Mouse (Mus musculus): Measurements from ENCODE around the gene Tanc2. TPM values are rescaled to one million over a fixed set of nuclear protein-coding genes. Genes with fewer than 3 reads are reported as not detected.

Gene Tanc2
- polyA plus RNA-seq, 1 experiment from 2014 or later: 4.7 TPM

GRCm38 (mm10) chr11:105922769-105923663 is 333.2 kb downstream of the Tanc2 start:
- no peaks in the 10 kb centered on the region for H3K9me3 ChIP-seq (ENCODE audit: control insufficient read depth, low read length)
- H3K36me3 ChIP-seq (ENCODE audit: control insufficient read depth, insufficient read depth, low read length): no peaks in the 10 kb centered on the region
- ATAC-seq: no peak
- no peak overlapping the region for H3K27ac ChIP-seq (ENCODE audit: low read length)
- no peaks in the 10 kb centered on the region for H3K4me1 ChIP-seq (ENCODE audit: control insufficient read depth, insufficient read depth, low read length)
- no peaks in the 10 kb centered on the region for H3K27me3 ChIP-seq (replicated peaks; ENCODE audit: control insufficient read depth, insufficient read depth, low read length)
- no peak overlapping the region for H3K4me3 ChIP-seq (ENCODE audit: low read length)
- no peak overlapping the region for H3K4me2 ChIP-seq (ENCODE audit: low read depth, low read length)
- 92% methylated on average over 20 of the region's 20 CpGs for WGBS
- H3K9ac ChIP-seq (ENCODE audit: low read depth, low read length): no peak overlapping the region

GRCm38 (mm10) chr11:105927065-105928030 is 337.6 kb downstream of the Tanc2 start:
- peak; percentile 69; the same call in 1 of the 2 replicates for ATAC-seq
- WGBS: 62% methylated on average over 14 of the region's 14 CpGs
- H3K9ac ChIP-seq (ENCODE audit: low read depth, low read length): no peak overlapping the region

GRCm38 (mm10) chr11:105928171-105928570 is 338.4 kb downstream of the Tanc2 start:
- Histone ChIP-seq H3K9me3 (ENCODE audit: control insufficient read depth, low read length) (no peaks in the 10 kb centered on the region), H3K4me2 (ENCODE audit: low read depth, low read length) (no peak overlapping the region), H3K9ac (ENCODE audit: low read depth, low read length) (no peak overlapping the region), H3K4me3 (ENCODE audit: low read length) (no peak overlapping the region), H3K36me3 (ENCODE audit: control insufficient read depth, insufficient read depth, low read length) (no peaks in the 10 kb centered on the region), H3K4me1 (ENCODE audit: control insufficient read depth, insufficient read depth, low read length) (no peaks in the 10 kb centered on the region), H3K27me3 (replicated peaks; ENCODE audit: control insufficient read depth, insufficient read depth, low read length) (no peaks in the 10 kb centered on the region), H3K27ac (ENCODE audit: low read length) (no peak overlapping the region)
- 76% methylated on average over 5 of the region's 5 CpGs for WGBS
- no peak for ATAC-seq

More at GRCm38 (mm10) chr11:105927065-105928030, 337.6 kb downstream of the Tanc2 start:
- Histone ChIP-seq H3K4me1 (ENCODE audit: control insufficient read depth, insufficient read depth, low read length) (no peaks in the 10 kb centered on the region), H3K36me3 (ENCODE audit: control insufficient read depth, insufficient read depth, low read length) (no peaks in the 10 kb centered on the region), H3K27ac (ENCODE audit: low read length) (no peak overlapping the region), H3K4me3 (ENCODE audit: low read length) (no peak overlapping the region), H3K4me2 (ENCODE audit: low read depth, low read length) (no peak overlapping the region), H3K27me3 (replicated peaks; ENCODE audit: control insufficient read depth, insufficient read depth, low read length) (no peaks in the 10 kb centered on the region), H3K9me3 (ENCODE audit: control insufficient read depth, low read length) (no peaks in the 10 kb centered on the region)

- no peaks in the 10 kb centered on the region for H3K4me1 ChIP-seq (ENCODE audit: control insufficient read depth, insufficient read depth, low read length)
- H3K27ac ChIP-seq (ENCODE audit: low read length): no peak overlapping the region
- H3K9me3 ChIP-seq (ENCODE audit: control insufficient read depth, low read length): no peaks in the 10 kb centered on the region
- H3K9ac ChIP-seq (ENCODE audit: low read depth, low read length): no peak overlapping the region
- 87% methylated on average over 3 of the region's 3 CpGs for WGBS
- H3K4me3 ChIP-seq (ENCODE audit: low read length): no peak overlapping the region
- no peaks in the 10 kb centered on the region for H3K27me3 ChIP-seq (replicated peaks; ENCODE audit: control insufficient read depth, insufficient read depth, low read length)
- no peak overlapping the region for H3K4me2 ChIP-seq (ENCODE audit: low read depth, low read length)
- H3K36me3 ChIP-seq (ENCODE audit: control insufficient read depth, insufficient read depth, low read length): no peaks in the 10 kb centered on the region
- ATAC-seq: no peak
Measured at GRCm38 (mm10) chr11:105931380-105931779, 341.6 kb downstream of the Tanc2 start.

- H3K4me3 ChIP-seq (ENCODE audit: low read length): no peak overlapping the region
- WGBS: 73% methylated on average over 8 of the region's 8 CpGs
- no peak overlapping the region for H3K27ac ChIP-seq (ENCODE audit: low read length)
- H3K4me1 ChIP-seq (ENCODE audit: control insufficient read depth, insufficient read depth, low read length): no peaks in the 10 kb centered on the region
- no peak overlapping the region for H3K9ac ChIP-seq (ENCODE audit: low read depth, low read length)
- no peak overlapping the region for H3K4me2 ChIP-seq (ENCODE audit: low read depth, low read length)
- ATAC-seq: no peak
- no peaks in the 10 kb centered on the region for H3K36me3 ChIP-seq (ENCODE audit: control insufficient read depth, insufficient read depth, low read length)
- no peaks in the 10 kb centered on the region for H3K27me3 ChIP-seq (replicated peaks; ENCODE audit: control insufficient read depth, insufficient read depth, low read length)
- no peaks in the 10 kb centered on the region for H3K9me3 ChIP-seq (ENCODE audit: control insufficient read depth, low read length)
Measured at GRCm38 (mm10) chr11:105933746-105934145, 344.0 kb downstream of the Tanc2 start.

GRCm38 (mm10) chr11:105934303-105934711 is 344.5 kb downstream of the Tanc2 start:
- Histone ChIP-seq H3K4me1 (ENCODE audit: control insufficient read depth, insufficient read depth, low read length) (no peaks in the 10 kb centered on the region), H3K36me3 (ENCODE audit: control insufficient read depth, insufficient read depth, low read length) (no peaks in the 10 kb centered on the region), H3K4me2 (ENCODE audit: low read depth, low read length) (no peak overlapping the region), H3K9ac (ENCODE audit: low read depth, low read length) (no peak overlapping the region), H3K4me3 (ENCODE audit: low read length) (no peak overlapping the region), H3K9me3 (ENCODE audit: control insufficient read depth, low read length) (no peaks in the 10 kb centered on the region), H3K27me3 (replicated peaks; ENCODE audit: control insufficient read depth, insufficient read depth, low read length) (no peaks in the 10 kb centered on the region), H3K27ac (ENCODE audit: low read length) (no peak overlapping the region)
- ATAC-seq: no peak
- WGBS: 73% methylated on average over 5 of the region's 5 CpGs

GRCm38 (mm10) chr11:105934816-105935215 is 345.0 kb downstream of the Tanc2 start:
- WGBS: 46% methylated on average over 6 of the region's 6 CpGs
- Histone ChIP-seq H3K4me3 (ENCODE audit: low read length) (no peak overlapping the region), H3K27ac (ENCODE audit: low read length) (no peak overlapping the region), H3K4me1 (ENCODE audit: control insufficient read depth, insufficient read depth, low read length) (no peaks in the 10 kb centered on the region), H3K9me3 (ENCODE audit: control insufficient read depth, low read length) (no peaks in the 10 kb centered on the region), H3K9ac (ENCODE audit: low read depth, low read length) (no peak overlapping the region), H3K36me3 (ENCODE audit: control insufficient read depth, insufficient read depth, low read length) (no peaks in the 10 kb centered on the region), H3K4me2 (ENCODE audit: low read depth, low read length) (no peak overlapping the region), H3K27me3 (replicated peaks; ENCODE audit: control insufficient read depth, insufficient read depth, low read length) (no peaks in the 10 kb centered on the region)
- no peak for ATAC-seq

GRCm38 (mm10) chr11:105935496-105935895 is 345.7 kb downstream of the Tanc2 start:
- H3K4me3 ChIP-seq (ENCODE audit: low read length): no peak overlapping the region
- no peaks in the 10 kb centered on the region for H3K27me3 ChIP-seq (replicated peaks; ENCODE audit: control insufficient read depth, insufficient read depth, low read length)
- no peaks in the 10 kb centered on the region for H3K4me1 ChIP-seq (ENCODE audit: control insufficient read depth, insufficient read depth, low read length)
- ATAC-seq: no peak
- H3K27ac ChIP-seq (ENCODE audit: low read length): no peak overlapping the region
- no peaks in the 10 kb centered on the region for H3K36me3 ChIP-seq (ENCODE audit: control insufficient read depth, insufficient read depth, low read length)
- WGBS: 85% methylated on average over 8 of the region's 8 CpGs
- H3K9me3 ChIP-seq (ENCODE audit: control insufficient read depth, low read length): no peaks in the 10 kb centered on the region
- no peak overlapping the region for H3K9ac ChIP-seq (ENCODE audit: low read depth, low read length)
- H3K4me2 ChIP-seq (ENCODE audit: low read depth, low read length): no peak overlapping the region

- H3K36me3 ChIP-seq (ENCODE audit: control insufficient read depth, insufficient read depth, low read length): no peaks in the 10 kb centered on the region
Measured at GRCm38 (mm10) chr11:105936200-105936599, 346.4 kb downstream of the Tanc2 start.

More at GRCm38 (mm10) chr11:105936200-105936599, 346.4 kb downstream of the Tanc2 start:
- H3K4me1 ChIP-seq (ENCODE audit: control insufficient read depth, insufficient read depth, low read length): no peaks in the 10 kb centered on the region
- H3K27ac ChIP-seq (ENCODE audit: low read length): no peak overlapping the region
- no peak overlapping the region for H3K4me3 ChIP-seq (ENCODE audit: low read length)
- no peak overlapping the region for H3K9ac ChIP-seq (ENCODE audit: low read depth, low read length)
- no peak overlapping the region for H3K4me2 ChIP-seq (ENCODE audit: low read depth, low read length)
- H3K27me3 ChIP-seq (replicated peaks; ENCODE audit: control insufficient read depth, insufficient read depth, low read length): no peaks in the 10 kb centered on the region
- H3K9me3 ChIP-seq (ENCODE audit: control insufficient read depth, low read length): no peaks in the 10 kb centered on the region
- no peak for ATAC-seq
- WGBS: 85% methylated on average over 6 of the region's 6 CpGs

All from intestine, embryonic 16.5 days (tissue).